Mouse (Mus musculus) neural tube, embryonic 10.5 days (tissue): Measurements from ENCODE around the gene Fat2.

ENCODE experiments used
- DNase-seq: peaks from one replicate; pipeline ENCODE4 v3.0.0-alpha.2; 2017; ENCODE audit warnings: low spot score; ENCODE audit errors: extremely low spot score

The Fat2 gene

GRCm38 (mm10) chr11:55329868-55330772 lies 6.2 kb downstream of the Fat2 start:
- no peak for DNase-seq

GRCm38 (mm10) chr11:55327558-55328409 lies 8.6 kb downstream of the Fat2 start:
- DNase-seq = no peak

- no peak for DNase-seq
Observed at GRCm38 (mm10) chr11:55327111-55327510, 9.3 kb downstream of the Fat2 start.

GRCm38 (mm10) chr11:55326211-55326610 lies 10.2 kb downstream of the Fat2 start:
- no peak for DNase-seq

- DNase-seq = no peak
Observed at GRCm38 (mm10) chr11:55323854-55324253, 12.5 kb downstream of the Fat2 start.

GRCm38 (mm10) chr11:55320990-55321389 lies 15.4 kb downstream of the Fat2 start:
- no peak for DNase-seq

GRCm38 (mm10) chr11:55315966-55316365 lies 20.4 kb downstream of the Fat2 start:
- no peak for DNase-seq

GRCm38 (mm10) chr11:55314704-55315047 lies 21.7 kb downstream of the Fat2 start:
- DNase-seq = no peak

GRCm38 (mm10) chr11:55313768-55314703 lies 22.3 kb downstream of the Fat2 start:
- no peak for DNase-seq

- DNase-seq = no peak
Observed at GRCm38 (mm10) chr11:55302350-55302749, 34.0 kb downstream of the Fat2 start.

- no peak for DNase-seq
Observed at GRCm38 (mm10) chr11:55293179-55293578, 43.2 kb downstream of the Fat2 start.

GRCm38 (mm10) chr11:55291901-55292300 lies 44.5 kb downstream of the Fat2 start:
- DNase-seq = no peak

GRCm38 (mm10) chr11:55289851-55290391 lies 46.4 kb downstream of the Fat2 start:
- no peak for DNase-seq

GRCm38 (mm10) chr11:55274756-55275155 lies 61.6 kb downstream of the Fat2 start:
- DNase-seq = no peak

- no peak for DNase-seq
Observed at GRCm38 (mm10) chr11:55268580-55268979, 67.8 kb downstream of the Fat2 start.

- DNase-seq = no peak
Observed at GRCm38 (mm10) chr11:55265647-55266046, 70.7 kb downstream of the Fat2 start.

- DNase-seq = no peak
Observed at GRCm38 (mm10) chr11:55264318-55264717, 72.0 kb downstream of the Fat2 start.

- no peak for DNase-seq
Observed at GRCm38 (mm10) chr11:55262000-55262399, 74.4 kb downstream of the Fat2 start.

GRCm38 (mm10) chr11:55261105-55261504 lies 75.3 kb downstream of the Fat2 start:
- DNase-seq = no peak

- no peak for DNase-seq
Observed at GRCm38 (mm10) chr11:55253391-55253790, 83.0 kb downstream of the Fat2 start.

- DNase-seq = no peak
Observed at GRCm38 (mm10) chr11:55250527-55250926, 85.8 kb downstream of the Fat2 start.
